Mouse (Mus musculus): ENCODE results near the gene Nfxl1.

GRCm38 (mm10) chr5:72471746-72472145 lies 87.7 kb downstream of the Nfxl1 start:
- TF ChIP-seq GATA1 (IDR thresholded peaks at IDR 0.05; ENCODE audit: low read length) (no peak), TAL1 (IDR thresholded peaks at IDR 0.05; ENCODE audit: low read length) (no peak)

Measured in erythroblast, embryonic 14.5 days (primary cell).